Mouse (Mus musculus): Measurements from ENCODE around the gene Bckdk.
"Not testable (repeated sequence)": the region's sequence is repeated elsewhere in the genome, so short reads cannot be mapped to it uniquely, and the experiment has no call there.

Gene Bckdk

DNA sequence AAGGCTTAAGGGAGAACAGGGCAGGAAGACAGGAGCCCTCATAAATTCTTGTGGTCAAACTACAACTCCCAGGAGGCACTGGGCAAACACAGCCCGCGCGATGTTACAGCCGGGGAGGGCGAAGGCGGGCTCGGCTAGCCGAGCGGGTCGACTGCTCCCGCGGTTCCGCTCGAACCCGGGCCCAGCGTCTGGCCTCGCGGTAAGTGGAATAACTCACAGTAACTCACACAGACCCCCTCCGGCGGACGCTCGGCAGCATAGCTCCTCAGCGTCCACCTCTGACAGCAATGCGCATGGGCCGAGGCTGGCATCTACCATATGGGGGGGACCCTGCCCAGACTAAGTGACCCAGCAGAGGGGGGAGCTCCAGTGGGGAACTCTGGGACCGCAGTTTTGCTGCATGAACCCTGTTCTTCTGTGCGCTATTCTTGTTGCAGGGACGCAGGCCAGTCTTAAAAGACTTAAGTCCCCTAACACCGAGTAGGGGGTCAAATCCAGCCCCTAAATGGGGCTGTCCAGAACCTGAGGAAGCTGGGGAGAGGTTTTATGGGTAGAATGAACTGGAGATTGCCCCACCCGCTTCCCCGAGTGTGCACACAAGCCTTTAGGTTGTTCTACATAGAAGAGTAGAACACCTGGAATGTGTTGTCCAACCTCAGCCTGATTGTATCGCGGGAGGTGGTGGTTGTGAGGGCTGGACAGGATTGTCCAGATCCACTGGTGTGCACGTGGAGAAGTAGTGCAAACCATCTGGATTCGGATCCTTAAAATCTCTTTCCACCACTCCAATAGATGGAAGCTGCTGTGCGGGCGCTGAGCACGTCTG, at the start of gene Bckdk:
Bckdk (plus strand) TSS at position 112 of the 826 bp plus-strand sequence.
- DNase-seq, result peak; percentile 84

DNA sequence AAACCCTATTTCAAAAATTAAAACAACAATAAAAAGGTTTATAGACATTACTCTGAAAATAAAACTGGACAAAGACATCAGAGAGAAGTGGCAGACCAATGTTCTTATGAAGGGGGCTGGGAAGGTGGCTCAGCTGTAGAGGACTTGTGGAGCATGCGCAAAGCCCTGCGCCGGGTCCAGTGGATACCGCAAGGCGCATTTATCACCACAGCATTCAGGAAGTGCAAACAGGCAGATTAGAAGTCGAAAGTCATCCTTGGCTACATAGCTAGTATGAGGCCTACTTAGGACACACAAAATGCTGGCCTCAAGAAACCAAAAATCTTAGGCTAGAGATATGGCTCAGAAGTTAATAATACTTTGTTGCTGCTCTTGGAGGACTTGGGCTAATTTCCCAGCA, 45.6 kb upstream of the Bckdk start:
- DNase-seq, result no peak

DNA sequence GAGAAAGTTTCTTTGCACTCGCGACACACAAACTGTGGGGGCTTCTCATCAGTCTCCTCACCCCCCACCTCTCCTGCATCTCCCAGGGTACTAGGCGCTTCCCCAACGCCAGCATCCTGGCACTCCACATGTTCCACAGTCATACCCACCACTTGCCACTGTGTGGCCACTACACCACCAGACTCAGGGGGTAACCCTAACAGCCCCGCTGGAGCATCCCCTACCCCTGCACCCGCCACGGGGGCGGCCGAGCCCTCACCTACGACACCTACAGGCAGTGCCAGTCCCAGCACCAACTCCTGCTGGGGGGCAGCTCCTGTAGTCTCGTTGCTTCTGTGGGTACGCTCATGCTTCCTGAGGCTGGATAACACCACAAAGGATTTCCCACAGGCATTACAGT, 37.4 kb upstream of the Bckdk start:
- no peak for DNase-seq

DNA sequence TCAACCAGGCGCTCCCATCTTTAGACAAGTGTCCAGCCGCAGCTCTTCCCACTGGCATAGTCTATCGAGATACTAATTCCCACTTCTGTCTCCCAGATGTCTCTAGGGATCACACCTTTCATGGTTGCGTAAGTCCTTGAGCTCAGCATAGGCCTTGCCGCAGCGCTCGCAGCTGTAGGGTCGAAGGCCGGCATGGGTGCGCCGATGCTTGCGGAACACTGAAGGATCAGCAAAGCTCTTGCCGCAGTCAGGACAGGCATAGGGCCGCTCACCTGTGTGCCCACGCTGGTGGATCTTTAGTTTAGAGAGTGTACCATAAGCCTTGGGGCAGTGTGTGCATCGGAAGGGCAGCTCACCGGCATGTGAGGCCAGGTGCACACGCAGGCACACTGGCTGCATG, 36.2 kb upstream of the Bckdk start:
- no peak for DNase-seq

DNA sequence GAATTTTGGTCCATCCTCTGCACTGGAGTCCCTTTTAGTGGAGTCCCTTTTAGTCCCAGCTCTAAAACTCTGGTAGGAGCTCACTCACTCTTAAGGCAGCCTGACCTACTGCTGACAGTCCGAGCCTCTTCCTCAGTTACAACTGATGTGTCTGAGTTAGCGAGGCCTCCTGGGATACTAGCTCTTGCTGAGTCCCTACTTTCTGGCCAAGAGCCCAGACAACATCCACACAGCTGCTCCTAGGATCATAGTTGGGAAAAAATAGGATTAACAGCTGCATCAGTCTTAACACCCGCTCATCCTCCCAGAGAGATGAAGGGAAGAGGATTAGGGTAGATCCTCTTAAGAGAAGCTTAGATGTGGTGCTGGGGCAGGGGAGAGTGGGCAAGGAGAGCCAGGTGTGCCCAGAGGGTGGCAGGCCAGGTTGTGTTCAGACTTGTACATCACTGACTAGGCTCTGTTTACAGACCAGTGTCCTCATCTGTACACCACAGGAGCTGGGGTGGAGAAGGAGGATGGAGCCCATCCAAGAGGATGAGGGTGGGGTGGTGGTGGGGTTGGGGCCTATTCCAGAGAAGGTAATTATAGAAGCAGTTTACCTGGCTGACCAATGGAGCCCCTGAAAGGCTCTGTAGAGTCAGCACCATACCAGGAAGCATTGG, 34.6 kb upstream of the Bckdk start:
- DNase-seq, result peak; percentile 15

DNA sequence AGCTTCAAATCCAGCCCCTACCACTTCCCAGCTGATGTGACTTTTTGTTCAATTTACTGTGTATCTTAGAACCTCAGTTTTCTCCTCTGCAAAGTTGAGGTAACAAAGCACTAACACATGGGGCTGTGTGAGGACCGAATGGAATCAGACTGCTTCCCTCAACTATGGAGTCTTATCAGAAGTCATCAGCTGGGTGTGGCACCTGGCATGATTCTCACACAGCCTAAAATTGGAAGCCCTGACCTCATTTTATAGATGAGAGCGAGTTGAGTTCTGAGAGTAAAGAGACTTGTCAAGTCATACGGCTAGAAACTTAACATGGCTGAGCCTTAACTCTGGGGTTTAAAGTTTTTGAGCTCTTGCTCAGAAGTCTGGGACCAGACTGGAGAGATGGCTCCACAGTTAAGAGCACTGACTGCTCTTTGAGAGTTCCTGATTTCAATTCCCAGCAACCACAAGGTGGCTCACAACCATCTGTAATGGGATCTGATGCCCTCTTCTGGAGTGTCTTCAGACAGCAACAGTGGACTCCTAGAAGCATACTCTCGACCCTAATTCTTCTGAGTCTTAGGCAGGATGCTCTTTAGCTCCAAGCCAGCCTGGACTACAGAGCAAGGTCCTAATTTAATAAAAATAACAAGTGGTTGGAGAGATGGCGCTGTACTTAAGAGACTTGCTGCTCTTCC, 33.6 kb upstream of the Bckdk start:
- DNase-seq, result no peak

DNA sequence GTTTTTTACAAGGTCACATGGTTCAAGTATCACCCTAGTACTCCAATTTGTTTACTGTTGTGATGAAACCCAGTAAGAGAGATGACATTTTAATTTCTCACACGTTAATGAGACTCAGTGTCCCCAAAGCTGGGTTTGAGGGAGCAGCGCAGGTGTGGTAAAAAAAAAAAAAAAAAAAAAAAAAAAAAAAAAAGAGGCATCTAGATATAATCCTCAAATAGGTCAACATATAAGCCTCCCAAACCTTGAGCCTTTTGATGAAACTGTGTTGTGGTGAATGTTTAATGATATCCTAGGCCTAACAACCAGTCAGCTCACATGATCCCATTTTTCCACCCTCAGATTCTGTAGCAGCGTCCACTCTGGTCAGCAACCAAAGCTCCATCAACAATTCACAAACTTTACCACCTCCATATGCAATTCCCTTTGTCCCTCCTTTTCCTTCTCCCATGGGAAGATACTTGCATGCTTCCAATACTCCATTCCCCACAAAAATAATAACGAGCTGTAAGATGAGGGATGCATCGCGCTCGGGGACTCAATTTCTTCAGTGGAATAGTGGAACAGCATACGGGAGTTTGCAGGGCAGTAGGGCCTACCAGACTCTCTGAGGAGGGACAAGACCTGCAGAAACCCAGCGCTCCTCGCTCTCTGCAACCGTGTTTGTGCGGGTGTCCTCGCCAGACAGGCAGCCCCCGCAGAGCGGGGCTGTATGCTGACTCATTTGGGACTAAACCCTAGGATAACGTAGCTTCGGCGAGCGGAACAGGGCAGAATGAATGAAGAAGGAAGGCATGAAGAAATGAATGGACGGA, 28.9 kb upstream of the Bckdk start:
- DNase-seq, result no peak

DNA sequence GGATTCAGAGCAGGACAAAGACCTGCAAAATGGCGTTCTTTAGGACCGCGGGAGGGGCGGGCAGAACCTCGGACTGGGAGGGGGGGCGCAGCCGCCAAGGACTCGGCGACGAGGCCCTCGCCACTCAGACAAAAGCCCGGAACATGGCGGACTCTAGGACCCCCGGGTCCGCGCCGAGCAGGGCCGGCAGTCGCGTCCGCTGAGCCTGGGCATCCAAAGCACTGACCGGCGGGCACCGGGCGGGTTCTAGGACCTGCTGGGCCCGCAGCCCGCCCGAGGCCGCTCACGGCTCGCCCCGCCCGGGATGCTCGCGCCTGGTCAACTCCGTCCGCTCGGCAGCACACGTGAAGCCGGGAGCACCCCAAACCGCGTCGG, 28.3 kb upstream of the Bckdk start:
- peak; percentile 95 for DNase-seq

DNA sequence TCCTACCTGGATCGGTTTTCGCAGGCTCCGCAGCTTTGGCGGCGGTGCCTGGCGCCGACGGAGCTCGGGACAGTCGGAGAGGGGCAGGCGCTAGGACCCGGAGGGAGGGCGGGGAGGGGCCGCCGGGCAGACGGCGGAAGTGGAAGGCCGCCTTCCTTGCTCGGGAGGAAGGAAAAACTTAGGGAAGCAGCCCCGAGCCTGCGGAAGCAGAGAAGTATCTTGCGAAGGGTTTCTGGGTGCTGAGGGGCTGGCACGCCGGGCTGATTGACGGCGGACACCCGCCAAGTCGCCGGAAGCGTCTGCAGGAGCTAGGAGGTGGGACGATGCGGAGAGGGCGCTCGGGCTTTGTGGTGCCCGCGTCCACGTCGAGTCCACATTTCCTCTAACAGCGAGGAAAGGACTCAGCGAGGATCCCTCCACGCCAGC, 27.8 kb upstream of the Bckdk start, which contains the start of gene Zfp646:
Zfp646 (plus strand) TSS at position 181 of the 426 bp plus-strand sequence.
- no peak for DNase-seq

DNA sequence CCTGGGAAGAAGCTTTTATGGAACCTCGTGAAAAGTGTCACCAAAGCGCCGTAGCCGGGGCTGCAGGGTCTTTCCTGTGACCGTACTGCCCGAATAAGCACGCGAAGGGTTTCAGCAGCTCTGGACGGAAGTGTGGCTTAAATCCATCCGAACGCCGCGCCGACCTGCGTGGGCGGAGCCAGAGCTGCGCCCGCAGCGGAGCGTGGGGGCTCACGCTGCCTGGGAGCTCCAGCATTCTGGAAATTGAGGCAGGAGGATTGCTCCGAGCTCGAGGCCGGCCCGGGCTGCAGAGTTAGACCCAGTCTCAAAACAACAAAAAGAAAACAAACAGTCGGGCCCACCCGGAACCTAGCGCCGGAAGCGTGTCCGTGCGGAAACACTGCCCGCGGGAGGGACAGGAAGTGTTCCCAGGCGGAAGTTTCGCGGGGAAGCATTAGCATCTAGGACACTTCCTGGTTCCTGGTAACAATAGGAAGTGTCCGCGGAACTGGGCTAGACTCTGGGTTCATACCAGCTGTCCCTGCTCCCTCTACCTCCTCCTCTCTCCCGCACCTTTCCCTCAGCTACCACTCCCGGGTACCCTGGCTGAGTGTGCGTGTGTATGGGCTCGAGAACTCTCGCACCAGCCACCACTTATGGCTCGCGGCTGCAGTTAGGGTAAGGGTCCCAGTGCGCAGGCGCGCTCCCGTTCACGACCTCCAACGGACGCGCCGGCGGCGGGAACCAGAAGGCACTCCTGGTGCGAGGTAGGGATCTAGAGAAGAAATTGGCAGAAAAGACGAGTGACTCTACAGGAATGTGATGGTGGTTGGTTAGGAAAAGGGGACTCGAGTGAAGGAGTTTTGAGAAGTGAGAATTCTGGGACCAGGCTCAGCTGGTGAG, 27.2 kb upstream of the Bckdk start, which contains the start of gene Zfp668:
Zfp668 (minus strand) TSS at position 362 of the 882 bp plus-strand sequence.
- DNase-seq, result peak; percentile 89

DNA sequence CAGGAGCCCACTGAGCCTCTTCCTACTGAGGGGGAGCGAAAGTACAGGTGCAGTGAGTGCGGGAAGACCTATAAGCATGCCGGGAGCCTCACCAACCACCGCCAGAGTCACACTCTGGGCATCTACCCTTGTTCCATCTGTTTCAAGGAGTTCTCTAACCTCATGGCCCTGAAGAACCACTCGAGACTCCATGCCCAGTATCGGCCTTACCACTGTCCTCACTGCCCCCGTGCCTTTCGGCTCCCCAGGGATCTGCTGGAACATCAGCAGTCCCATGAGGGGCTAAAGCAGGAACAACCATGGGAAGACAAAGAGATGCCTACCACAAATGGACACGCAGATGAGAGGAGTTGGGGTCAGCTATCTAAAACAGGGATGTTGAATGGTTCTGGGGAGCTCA, 24.6 kb upstream of the Bckdk start:
- no peak for DNase-seq

DNA sequence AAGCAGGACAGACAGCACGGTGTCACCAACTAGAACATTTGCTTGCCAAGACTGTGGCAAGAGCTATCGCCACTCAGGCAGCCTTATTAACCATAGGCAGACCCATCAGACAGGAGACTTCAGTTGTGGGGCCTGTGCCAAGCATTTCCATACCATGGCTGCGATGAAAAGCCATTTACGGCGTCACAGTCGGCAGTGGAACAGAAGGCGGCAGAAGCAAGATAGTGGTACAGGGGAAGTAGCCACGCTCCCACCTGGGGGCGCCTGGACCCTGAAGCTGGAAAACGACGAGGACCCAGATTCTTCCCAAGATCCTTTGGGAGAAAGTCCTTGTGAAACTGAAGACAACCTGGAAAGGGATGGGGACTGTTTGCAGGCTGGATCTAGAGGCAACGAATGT, 23.5 kb upstream of the Bckdk start:
- no peak for DNase-seq

DNA sequence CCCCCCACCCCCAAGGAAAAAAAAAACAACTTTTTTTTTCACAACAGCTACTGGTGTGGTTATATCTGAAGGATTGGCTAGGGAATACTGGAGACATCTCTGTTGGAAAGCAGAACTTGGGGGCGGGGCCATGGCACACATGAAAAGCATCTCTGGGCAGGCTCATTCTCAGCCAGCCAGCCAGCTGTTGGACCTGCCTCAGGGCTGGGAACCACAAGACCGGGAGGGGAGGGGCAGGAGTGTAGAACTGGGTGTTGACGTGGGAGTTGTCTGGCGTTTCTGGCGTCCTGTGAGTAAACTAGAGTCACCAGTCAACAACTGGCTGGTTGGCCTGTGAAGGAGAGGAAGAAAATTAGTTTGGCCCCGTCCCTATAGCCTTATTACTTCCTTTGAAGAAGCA, 17.9 kb upstream of the Bckdk start:
- DNase-seq, result no peak

DNA sequence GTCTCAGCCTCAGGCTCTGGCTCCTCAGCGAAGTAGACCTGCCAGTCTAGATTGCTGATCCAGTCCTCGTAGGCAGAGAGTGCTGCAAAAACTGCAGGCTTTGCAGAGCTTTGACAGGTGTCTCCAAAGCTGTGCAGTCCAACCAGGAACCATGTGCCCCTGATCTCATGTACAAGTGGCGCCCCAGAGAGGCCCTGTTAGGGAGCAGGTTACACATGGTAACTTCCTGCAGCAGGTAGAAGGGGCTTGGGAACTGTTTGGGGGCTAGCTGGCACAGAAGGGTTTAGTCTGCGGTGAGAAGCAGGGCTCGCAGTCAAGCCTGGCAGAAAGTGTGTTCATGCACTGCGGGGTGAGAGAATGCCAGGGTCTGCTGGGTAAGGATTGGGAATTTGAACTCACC, 17.3 kb upstream of the Bckdk start:
- DNase-seq, result no peak

DNA sequence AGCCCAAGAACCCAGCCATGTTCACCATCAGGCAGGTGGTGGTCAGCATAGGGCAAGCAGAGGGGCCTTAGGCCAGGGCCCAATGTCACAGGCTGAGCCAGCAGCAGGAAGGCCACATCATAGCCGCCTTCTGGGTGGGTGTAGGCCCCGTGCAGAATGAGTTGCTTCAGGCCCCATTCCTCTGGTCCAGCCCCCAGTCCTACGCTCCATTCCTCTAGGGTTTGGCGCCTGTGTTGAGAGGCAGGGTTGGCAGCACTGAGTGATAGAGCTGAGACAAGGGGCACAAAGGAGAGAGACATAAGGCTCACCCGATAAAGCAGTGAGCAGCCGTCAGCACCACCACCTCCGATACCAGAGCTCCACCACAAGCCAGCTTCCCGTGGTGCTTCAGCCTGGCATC, 16.7 kb upstream of the Bckdk start:
- DNase-seq, result no peak

DNA sequence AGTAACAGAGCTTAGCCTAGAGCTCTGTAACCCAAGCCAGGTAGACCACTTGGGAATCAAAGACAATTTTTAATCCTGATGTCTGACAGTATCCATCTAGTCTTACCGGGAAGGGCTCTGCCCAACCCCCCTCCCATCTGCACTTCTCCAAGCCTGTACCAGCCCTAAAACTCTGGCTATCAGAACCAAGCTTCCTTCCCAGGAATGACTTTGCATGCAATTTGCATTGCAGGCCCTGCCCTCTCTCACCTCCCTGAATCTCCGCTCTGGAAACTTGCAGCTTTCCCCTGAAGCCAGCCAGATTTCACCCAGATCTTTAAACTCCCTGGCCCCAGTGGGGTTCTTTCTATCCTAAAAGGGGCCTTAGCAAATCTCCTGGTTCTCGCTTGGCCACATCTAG, 16.1 kb upstream of the Bckdk start:
- DNase-seq, result no peak

DNA sequence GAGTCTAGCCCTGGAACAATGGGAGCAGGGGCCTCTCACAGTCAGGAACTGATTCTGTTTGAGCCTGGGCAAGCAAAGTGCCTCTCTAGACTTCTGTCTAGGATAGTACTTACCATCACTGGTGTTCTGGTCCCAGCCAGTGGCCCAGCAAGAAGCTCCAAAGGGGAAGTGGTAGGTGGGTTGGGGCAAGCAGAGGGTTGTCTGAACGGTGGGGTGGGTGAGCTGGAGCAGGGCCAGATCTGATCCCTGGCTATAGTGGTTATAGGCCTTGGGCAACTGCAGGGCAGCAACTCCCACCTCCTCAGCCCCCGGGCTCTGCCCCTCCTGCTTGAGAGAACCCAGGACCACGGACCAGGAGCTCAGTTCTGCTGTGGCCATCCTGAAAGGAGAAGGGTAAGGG, 15.1 kb upstream of the Bckdk start:
- DNase-seq, result no peak

DNA sequence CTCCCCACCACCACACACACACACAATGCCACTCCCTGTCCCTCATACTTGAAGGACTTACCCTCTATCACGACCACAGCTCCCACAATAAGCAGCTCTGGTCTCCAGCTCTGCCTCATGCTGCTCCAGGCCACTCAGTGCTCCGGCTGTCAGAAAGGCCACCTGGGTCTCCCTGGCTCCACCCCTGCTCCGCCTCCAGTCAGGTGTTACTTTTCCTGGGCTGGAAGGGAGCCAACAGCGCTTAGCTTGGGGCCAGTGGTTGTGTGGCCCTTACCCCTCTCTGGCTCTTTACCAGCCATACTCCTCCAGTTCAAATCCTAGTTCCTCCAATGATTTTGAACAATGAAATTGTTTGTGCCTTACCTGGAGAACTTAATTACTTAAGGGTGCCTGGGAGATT, 13.1 kb upstream of the Bckdk start, which contains the start of gene Prss53:
Prss53 (minus strand) TSS at position 173 of the 400 bp plus-strand sequence.
- no peak for DNase-seq

DNA sequence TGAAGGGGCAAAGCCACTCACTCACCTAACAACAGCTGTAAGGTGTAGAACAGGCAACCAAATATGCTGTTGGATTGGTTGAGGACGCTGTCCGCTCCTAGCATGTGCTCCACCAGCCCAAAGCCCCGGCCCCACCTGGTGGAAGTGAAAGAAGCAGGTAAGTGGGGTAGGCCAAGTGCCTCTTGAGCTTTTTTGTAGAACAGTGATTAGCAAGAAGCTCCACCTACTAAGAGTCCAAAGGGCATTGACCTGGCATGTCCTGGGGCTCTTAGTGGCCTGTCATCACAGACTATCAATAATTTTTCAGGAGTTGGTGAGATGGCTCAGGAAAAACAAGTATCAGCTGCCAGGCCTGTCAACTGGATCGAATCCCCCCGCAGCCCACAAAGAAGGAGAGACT, 9.4 kb upstream of the Bckdk start:
- DNase-seq, result no peak

DNA sequence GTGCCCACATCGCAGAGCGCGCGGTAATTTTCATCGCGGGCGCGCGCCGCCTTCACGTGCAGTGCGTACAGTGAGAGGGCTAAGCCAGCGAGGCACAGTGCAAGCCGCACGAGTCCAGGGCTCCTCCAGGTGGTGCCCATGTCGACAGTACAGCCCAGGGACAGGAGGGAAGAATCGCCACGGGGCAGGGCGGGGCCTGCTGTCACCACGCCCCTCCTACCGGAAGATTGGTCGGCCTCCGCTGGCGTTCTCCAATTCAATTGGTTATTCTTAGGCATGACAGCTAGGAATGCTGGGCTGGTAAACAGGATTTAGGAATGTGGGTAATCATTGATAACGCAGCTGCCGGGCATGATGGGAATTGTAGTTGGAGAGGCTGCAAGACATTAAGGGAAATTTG, 8.4 kb upstream of the Bckdk start, which contains the start of the genes Gm21974 and Vkorc1:
Gm21974 (minus strand) TSS at position 13 of the 400 bp plus-strand sequence.
Vkorc1 (minus strand) TSS at position 176 of the 400 bp plus-strand sequence.
- DNase-seq, result peak; percentile 94

DNA sequence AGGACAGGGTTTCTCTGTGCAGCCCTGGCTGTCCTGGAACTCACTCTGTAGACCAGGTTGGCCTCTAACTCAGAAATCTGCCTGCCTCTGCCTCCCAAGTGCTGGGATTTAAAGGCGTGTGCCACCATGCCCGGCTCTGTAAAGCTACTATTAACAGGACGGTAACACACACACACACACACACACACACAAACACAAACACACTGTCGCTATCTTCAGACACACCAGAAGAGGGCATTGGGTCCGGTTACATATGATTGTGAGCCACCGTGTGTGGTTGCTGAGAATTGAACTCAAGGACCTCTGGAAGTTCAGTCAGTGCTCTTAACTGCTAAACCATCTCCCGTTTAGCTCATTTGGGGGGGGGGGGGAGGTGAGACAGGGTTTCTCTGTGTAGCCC, 8.0 kb upstream of the Bckdk start:
- DNase-seq, result not testable (repeated sequence)

DNA sequence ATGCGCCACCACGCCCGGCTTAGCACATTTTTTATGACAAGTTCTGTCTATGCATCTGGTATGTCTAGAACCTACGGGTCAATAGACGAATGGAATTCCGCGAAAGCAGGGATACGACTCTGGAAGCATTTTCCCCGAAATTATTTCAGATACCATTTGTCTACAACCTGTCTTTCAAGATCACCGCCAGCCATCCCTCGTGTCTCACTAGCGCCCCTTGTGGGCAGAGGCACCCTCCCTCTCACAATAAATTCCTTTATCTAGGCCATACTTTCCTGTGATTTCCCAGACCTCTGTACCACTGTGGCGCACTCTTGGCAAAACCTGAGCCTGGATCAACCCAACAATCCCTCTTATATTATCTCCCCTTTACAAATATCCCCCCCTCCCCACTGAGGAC, 7.5 kb upstream of the Bckdk start:
- DNase-seq, result peak; percentile 28

All from right cerebral cortex, postnatal 25 days (tissue).